Mouse (Mus musculus): ENCODE results near the gene Slc22a23.
A peak's percentile ranks its signal among the peaks of the same experiment; 100 is the strongest.

Slc22a23 gene

DNA sequence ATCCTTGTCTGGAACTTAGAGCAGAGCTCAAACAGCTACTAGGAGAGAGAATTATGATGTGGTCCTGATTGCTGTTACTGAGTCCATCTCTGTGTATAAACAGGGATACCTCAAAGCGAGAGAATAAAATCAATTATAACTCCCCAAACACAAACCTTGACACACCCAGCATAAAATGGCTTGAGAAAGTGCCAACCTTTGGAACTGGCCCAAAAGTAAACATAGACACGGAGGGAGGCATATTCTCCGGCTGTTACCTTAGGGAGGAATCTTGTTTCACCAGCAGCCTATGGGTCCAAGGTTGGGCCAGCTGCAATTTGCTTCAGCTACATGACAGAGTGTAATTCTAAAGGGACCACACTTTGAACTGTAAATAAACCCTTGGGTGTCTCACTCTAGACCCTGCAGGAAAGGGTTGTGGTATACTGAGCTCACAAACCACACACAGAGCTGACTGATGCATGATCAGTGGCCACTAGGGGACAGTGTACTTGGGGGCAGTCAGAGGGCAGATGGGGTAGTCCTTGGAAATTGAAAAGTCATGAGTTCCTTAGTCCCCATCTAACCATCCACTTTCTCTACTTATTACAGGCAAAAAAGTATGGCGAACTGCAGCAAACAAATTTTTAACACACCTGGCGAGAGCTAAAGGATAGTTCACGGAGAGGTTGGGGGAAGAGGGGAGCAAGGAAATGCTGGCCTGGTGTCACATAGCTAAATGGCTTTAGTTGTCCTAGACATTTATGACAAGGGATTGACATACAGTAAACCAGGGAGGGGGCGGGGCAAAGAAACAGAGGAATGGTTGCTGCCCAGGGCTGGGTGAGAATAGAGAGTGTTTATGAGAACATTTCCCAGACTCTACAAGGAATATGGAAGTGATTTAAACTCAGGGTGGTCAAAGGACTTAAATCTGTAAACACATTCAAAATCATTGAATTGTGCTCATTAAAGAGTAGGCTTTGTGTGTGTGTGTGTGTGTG is 45.3 kb downstream of the Slc22a23 start:
- DNase-seq = no peak

DNA sequence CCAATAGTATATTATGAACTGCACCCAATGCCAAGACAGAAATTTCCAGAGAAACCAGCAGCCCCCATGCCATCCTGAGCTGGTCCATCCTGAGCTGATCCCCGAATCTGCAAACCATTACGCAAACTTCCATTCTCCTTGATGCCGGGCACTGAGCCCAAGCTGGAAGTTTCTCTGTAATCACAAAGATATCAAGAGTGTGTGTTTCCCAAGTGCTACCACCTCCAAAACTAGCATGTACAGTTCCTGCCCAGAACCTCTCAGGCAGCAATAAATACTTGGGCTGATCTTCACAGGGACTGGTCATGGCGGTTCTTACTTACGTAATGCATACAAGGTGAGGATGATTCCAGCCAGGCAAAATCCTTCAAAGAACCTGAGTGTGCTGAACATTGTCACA is 46.3 kb downstream of the Slc22a23 start:
- no peak for DNase-seq

DNA sequence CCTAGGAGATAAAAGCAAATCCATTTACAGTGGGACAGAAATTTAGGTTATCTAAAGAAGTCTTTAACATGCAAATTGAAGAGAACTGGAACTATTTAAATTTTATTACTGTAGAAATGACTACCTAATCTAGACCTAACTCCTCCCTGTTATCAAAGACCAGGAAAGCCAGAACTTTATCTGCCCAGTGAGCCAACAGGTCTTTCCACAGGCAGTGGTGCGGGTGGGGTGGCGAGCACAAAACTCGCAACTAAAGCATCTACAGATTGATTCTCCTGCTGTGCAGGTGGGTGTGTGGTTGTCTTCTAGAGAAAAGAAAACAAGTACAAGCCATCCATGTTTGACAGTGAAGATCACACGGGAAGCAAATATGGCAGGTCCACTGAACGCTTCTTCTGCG is 46.9 kb downstream of the Slc22a23 start:
- no peak for DNase-seq

DNA sequence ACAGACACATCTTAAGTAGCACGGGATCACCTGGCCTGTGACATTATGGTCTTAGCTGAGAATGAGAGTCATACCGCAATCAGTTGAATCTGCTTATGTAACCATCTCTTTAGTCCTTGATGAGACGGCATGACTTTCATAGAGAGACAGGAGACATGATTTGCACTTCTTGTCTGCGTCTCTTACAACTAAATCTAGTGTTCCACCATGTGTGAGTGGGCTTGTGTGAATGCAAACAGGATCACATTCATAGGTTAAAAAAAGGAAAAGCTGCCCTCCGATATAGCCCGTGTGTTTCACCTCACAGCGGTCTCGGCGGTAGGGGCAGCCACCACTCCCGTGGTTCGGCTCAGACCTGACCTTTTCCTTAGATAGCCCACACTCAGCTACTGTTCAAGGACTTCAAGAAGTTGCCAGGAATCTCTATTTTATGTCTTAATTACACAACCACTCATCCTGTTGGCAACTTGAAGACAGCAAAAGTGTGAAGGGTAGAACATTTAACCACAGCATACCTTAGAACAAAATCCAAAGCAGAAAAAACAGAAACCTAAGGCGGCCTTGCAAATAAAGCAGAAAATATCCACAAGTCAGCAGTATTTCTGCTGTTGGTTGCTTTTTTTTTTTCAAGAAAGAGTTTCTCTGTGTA is 49.1 kb downstream of the Slc22a23 start:
- DNase-seq = no peak

DNA sequence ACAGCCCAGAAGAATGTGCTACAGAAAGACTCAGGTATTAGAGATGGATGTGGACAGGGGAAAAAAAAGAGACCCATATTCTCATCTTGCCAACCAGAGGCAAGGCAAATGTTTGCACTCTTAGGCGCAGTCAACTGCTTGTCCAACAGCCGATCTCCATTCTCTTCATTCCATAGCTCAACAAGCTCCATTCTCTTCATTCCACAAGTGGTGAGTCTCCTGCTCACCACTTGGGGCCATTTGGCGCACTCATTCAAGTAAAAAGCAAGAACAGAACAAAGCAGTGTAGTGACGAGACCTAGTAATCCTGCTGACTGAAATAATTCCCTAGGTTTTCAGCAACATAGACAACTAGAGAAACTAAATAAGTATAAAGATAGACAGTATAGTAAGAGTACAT is 50.8 kb downstream of the Slc22a23 start:
- DNase-seq = no peak

DNA sequence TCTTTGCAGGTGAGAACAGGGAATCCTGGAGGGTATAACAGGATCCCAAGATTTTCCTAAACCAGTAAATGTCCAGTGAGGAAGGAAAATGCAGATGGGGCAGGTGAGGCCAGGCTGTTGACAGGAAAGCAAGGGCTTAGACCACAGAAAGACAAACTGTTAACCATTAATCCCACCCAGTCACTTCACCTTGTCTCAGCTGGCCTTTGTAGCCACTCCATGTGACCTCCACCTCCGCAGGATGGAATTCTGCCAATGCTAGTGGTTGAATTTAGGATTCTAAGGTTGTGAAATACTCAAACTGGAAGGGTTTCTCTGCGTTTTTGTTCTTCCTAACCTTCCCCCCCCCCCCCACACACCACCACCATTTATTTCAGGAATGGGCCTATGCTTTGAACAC is 52.9 kb downstream of the Slc22a23 start:
- no peak for DNase-seq

DNA sequence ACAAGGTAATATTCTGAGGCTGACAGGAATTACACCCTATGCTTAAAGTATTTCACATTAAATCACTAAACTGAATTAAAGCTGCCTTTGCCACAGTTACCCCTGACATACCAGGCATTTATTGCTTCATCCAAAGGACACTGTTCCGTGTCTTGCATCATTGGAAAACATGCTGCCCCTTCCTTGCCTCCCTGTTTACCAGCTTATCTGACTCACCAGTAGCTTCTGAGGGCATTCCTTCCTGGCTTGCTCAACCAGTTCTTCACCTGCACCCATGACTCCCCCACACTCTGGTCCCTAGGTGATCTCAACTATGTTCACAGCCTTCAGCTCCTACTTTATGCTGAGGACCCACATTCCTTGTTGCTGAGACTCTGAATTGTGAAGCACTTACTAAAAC is 54.6 kb downstream of the Slc22a23 start:
- DNase-seq = no peak

DNA sequence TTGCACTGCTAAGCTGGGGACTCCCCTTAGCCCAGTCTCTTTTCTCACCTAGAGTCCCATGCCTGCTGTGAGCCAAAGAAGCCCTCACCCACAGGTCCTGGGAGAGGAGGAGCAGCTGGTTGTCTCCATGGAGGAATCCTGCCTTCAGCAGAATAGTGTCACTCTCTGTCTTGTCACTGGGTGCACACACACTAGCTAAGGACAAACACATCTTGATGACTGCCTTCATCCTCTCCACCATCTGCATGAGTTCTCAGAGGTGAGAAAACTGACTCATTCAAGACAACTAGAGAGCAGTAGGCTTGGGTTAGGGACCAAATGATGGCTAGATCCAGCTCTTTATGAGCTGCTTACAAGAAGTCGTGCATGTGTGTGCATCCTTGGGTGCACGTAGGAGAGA is 55.4 kb downstream of the Slc22a23 start:
- peak; percentile 39 for DNase-seq

DNA sequence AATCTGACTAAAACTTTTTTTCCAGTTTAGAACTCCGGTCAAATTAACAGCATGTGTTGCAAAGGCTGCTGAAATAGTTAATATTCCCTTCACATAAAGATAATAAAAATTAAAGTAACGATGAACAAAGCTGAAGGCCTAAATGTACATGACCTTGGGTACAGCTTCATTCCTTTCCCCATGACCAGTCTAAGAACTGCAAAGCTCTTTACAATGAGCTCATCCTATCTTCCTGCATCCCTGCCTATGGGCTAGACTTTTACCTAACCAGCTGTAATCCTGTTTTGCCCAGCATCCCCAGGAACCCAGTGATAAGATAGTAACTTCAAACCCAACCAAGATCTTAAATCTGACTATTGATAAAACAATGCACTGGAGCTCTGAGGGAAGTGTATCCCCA is 56.9 kb downstream of the Slc22a23 start:
- no peak for DNase-seq

DNA sequence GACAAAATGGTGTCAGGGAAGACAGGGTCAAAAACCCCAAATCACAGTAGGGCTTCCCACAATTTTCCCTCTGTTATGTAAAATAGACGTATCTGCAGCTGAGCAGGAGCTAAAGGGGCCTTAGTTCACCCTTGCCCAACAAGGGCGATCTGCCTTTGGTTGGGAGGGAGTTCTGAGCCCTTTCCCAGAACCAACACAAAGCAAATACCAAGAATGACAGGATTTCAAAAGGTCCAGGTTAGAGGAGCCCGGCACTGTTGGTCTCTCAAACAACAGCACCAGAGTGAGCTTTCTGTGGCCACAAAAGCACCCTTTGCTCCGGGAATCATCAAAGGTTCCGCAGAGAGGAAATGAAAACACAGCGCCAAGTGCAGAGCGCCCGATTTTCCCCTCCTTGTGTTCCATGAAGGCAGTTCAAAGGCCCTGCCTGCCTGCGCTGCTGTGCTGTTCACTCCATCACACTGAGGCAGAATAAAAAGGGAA is 57.3 kb downstream of the Slc22a23 start:
- no peak for DNase-seq

DNA sequence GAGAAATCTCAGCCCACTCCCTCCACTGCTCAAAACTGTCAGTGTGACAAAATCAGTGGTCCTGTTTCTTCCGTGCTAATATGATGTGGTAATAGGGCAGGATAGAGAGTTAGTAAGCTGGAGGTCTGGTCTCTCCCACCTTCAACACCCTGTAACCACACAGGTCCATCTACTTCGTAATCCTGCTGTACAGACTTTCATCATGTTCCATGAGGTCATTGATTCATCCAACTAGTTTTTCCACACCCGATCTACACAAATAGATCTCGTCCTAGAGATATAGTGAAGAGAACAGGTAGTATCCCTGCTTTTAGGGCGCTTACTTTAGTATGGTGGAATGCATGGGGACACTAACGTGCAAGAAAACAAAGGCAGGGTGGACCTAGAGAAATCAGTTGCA is 63.6 kb downstream of the Slc22a23 start:
- no peak for DNase-seq

DNA sequence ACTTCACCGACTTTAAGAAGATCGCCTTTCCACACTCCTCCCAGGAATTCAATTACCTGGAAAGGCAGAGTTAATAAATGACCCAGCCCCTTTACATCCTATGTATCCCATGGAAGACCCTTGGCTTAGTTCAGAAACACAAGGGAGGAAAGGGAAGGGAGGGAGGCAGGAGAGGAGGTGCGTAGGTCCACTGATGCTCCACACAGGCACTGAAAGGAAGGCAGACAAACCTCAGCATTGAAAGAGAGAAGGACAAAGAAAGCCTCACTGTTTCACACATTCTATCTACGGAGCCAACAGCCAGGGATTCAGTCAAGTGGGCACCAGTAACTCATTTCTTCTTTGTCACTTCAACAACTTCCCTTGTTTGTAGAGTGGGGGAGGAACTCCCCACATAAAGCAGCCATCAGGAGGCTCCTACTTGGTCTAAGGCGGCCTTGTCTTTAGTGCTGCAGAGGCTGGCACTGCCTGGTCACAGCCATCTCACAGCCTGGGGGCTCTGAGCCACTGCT is 66.2 kb downstream of the Slc22a23 start:
- no peak for DNase-seq

DNA sequence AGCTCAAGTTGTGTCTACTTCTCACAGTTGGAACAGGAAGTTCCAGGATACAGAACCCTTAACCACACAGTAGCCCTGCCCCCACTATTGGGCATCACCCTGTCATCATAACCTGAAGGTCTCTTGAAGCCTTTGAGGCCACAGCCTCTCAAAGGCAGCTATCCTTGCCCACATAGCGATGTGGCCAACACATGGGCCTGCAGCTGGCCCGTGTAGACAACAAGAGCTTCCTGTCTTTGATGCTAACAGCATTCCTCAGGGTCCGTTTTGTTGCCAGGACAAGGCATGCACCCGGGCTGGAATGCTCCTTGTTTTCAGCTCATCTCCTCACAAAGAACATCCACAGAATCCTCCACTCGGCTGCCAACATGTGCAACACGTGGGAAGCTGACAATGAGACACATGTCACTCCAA is 66.7 kb downstream of the Slc22a23 start:
- no peak for DNase-seq

DNA sequence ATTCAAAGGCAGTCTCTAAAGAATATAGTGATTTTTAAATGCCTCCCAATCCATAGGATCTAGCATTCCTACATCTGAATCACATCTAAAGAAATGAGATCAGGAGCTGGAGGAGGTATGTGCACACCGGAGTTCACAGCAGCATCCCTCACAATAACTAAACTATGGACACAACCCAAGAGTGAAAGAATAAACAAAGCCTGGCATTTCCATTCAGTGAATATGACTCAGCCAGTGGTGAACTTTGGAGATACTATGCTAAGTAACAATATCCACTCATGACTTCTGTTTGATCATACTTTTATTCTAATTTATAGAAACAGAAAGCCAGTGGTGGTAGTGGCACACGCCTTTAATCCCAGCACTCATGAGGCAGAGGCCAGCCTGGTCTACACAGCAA is 67.4 kb downstream of the Slc22a23 start:
- no peak for DNase-seq

DNA sequence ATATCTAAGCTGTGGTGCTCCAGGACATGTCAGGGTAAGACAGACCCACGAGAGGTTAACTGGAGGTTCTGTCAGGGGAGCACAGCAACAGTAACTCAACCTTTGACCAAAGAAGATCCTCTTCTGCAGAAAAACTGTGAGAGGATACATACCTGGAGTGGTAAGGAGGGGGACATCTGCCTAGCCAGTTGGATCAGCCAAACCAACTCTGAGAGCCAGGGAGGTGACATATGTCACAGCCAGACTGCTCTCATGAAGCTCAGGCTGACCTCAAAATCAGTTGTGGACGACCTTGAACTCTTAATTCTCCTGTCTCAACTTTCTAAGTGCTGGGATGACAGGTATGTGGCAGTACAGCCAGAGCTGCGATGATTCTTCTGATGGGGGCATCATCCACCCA is 68.0 kb downstream of the Slc22a23 start:
- no peak for DNase-seq

DNA sequence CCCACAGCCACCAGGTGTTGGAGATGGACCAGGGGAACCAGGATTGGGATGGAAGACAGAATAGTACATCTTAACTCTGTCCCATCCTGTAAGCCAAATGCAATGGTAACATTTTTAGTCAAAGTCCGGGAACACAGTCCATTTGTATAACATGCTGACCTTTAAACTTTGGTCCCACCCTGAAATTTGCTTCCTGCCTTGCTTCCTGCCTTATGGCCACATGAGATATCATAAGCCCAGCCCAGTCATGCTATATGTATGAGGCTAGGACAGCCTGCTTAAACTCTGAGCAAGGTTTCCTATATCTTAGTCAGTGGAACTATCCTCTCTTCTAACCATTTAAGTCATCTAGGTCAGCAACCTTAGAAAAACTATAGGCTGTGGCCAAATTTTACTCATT is 70.1 kb downstream of the Slc22a23 start:
- DNase-seq = no peak

DNA sequence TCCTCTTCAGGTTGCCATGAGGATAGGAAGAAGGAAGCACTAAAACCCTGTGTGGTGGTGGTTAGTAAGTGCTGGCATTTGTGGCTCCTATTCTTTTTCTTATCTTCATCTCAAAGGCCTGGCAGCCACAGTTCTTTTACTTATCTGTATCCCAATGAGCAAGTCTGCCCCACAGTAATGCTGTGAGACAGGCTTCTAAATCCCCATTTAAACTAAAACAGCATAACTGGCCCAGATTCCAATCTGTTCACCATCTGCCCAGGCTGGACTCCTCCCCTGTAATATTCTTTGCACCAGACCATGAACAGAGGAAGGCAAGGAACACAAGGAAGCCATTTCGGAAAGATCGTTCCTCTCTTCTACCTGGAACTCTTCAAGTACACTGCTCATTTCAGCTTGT is 70.6 kb downstream of the Slc22a23 start:
- no peak for DNase-seq

DNA sequence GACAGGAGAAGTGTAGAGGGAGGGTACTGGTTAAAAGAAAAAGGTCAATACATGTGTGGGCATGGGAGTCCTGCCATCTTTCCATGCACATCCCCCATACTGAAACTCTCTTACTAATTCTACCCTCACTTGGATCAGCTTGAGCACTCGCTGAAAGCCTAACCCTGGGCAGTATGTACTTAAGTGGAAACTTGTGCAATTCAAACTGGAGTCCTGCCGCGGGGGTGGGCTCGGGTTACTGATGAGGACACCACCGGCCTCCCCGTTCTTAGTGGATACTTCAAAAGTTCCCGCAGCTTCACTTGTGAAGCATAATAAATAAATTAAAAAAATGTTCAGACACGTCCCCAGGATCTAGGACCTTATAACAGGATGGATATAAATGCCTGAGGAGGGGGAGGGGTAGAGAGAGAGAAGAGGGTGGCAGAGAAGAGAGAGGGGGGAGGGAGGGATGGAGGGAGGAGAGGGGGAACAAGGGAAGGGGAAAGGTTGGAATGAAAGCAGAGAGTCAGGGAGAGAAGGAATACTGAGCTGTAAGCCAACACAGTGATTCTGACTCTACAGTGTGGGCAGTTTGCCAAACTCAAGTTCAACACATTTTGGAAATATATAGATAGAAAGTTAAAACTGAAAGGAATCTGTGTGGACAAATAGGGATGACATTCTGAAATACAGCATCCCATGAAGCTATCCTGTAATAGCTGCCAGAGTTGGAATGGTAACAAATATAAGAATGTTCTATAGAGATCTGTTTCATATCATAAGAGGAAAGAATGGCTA is 72.5 kb downstream of the Slc22a23 start:
- DNase-seq = no peak

DNA sequence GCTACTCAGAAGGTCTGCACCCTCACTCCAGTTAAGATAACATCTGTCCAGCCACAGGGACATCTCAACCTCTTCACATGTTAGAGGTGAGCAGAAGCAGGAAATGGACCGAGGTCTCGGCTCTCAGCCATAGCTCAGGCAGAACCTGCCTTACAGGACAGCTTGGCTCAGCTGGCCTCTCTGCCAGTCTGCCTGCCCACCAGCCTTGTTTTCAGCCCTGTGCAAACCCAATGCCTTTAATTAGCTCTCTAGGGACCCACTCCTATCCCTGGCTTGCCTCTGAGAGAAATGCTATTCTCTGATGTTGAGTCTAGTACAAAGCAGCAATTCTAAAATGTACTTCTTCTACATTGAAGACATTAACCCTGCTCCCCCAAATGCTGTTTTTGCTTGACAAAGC is 73.3 kb downstream of the Slc22a23 start:
- DNase-seq = no peak

DNA sequence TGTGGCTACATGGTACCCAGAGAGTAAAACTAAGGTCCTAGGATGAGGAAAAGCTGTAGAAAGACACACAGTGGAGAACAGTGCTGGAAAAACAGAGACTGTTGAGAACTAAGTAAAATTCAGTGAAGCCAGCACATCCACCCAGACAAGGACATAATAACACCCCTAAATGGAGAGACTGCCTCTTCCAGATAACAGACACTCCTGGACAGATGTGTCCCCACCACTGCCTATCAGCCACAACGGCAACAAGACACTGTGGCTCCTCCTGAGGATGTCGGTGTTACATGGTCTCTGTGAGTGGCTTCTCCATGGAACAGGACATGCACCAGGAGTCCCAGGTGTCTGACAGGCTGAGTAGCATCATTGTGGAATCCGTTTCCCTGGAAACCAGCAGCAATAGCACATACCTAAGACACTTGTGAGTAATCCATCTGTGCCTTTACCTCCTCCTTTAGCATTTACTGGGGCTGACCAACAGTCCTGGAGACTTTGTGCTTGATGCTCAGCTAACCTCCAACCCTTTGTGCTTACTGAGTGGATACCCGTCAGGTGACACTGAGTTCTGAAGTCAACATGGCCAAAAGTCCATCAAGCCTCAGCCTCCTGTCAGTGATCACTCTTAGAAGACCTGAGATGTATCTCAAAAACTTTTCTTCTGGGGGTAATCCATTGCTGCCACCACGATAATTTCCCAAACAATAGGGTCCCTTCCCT is 73.9 kb downstream of the Slc22a23 start:
- DNase-seq = no peak

DNA sequence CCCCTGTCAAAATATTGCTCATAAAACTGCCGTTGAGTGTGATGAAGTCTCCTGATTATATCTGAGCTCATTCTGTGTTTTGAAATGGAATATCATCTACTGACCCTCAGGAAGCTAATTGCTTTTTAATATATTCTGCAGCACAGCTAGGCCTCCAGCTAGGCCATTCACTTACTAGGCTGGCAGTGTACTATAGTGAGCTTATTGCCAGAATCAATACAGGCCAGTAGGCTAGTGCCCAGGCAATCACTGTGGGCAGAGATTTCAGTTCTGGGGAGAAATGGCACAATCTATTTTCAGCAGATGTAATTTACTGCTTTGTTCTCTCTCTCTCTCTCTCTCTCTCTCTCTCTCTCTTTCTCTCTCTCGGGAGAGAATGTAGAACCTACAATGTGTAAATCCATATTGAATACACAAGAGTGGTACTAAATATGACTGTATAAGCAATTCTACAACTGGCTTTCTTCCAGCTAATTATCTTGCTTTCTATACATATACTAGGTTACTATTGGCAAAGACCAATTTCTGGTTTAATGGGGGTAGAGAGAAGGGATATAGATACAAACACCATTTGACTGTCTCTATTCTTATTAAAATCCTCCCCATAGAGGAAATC is 75.5 kb downstream of the Slc22a23 start:
- DNase-seq = no peak
